22 mouse cellular contexts compared by ENCODE assay signal in the genomic region with DNA sequence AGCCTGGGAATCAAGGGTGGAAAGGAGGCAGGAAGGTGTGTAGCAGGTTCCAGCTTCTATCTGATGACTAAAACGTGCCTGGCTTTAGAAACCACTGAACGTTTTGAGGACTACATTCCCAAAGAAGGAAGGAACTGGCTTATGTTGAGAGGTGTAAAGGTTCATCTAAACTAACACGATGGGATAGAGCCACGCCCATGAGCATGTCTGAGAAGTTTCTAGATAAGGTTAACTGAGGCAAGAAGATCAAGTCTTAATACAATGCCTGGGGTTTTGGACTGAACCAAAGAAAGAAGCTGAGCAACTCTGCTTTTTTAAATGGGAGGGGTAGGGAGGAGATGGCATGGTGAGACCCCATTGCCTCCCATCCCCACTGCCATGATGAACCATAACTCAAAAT.
DNase-seq lines count a peak whose midpoint lies in the region; ATAC-seq lines count a peak whose summit lies in the region.
"Had no signal": no experiment of that assay in that cellular context is flagged by ENCODE, and none has a peak within 500 bp of the region (broad histone marks: within the 10 kb centered on the region; RNA-seq: fewer than 3 reads in every experiment).

No protein-coding gene starts in this region.

- H3K27ac ChIP-seq in midbrain, embryonic 10.5 days (replicated peaks), result no peak overlapping the region
- no peak overlapping the region for H3K27ac ChIP-seq in midbrain, embryonic 16.5 days (ENCODE audit: low read length)
- H3K27ac ChIP-seq in liver, embryonic 11.5 days (ENCODE audit: low read depth, low read length), result no peak overlapping the region
- peak overlapping the region; percentile 63; the same call in 1 of the 2 replicates for H3K27ac ChIP-seq in liver, embryonic 15.5 days (replicated peaks)
- H3K27ac ChIP-seq: embryonic facial prominence, embryonic 10.5 days; forebrain, embryonic 15.5 days; heart, embryonic 10.5 days; hindbrain, embryonic 12.5 days had no signal

- H3K4me1 ChIP-seq in midbrain, embryonic 10.5 days, result 0 out of 2 replicates have a peak, but pooled peaks cover 3% of the 10 kb centered on the region
- H3K4me1 ChIP-seq in midbrain, embryonic 16.5 days (ENCODE audit: control insufficient read depth, insufficient read depth, low read length), result no peaks in the 10 kb centered on the region; the same call in 1 of the 2 replicates
- peaks cover 6% of the 10 kb centered on the region for H3K4me1 ChIP-seq in liver, embryonic 11.5 days (replicated peaks; ENCODE audit: control insufficient read depth, insufficient read depth, low read length)
- peaks cover 23% of the 10 kb centered on the region for H3K4me1 ChIP-seq in liver, embryonic 15.5 days (replicated peaks)
- H3K4me1 ChIP-seq: embryonic facial prominence, embryonic 10.5 days; heart, embryonic 10.5 days; hindbrain, embryonic 12.5 days had no signal

- peaks cover 73% of the 10 kb centered on the region for H3K36me3 ChIP-seq in midbrain, embryonic 10.5 days
- peaks cover 7% of the 10 kb centered on the region; the same call in 1 of the 2 replicates for H3K36me3 ChIP-seq in midbrain, embryonic 16.5 days (ENCODE audit: control insufficient read depth, insufficient read depth, low read length)
- no peaks in the 10 kb centered on the region; the same call in 1 of the 2 replicates for H3K36me3 ChIP-seq in liver, embryonic 11.5 days (ENCODE audit: control insufficient read depth, insufficient read depth, low read length)
- peaks cover 31% of the 10 kb centered on the region for H3K36me3 ChIP-seq in liver, embryonic 15.5 days (replicated peaks)

- no peak overlapping the region for H3K4me2 ChIP-seq in midbrain, embryonic 16.5 days (ENCODE audit: low read length)
- peak overlapping the region; percentile 12; the same call in 1 of the 2 replicates for H3K4me2 ChIP-seq in liver, embryonic 11.5 days
- peak overlapping the region; percentile 27; the same call in 1 of the 2 replicates for H3K4me2 ChIP-seq in liver, embryonic 15.5 days
- H3K4me2 ChIP-seq: forebrain, embryonic 15.5 days; hindbrain, embryonic 12.5 days had no signal

- ATAC-seq in midbrain, embryonic 16.5 days, result no peak
- peak; percentile 64; the same call in 1 of the 2 replicates for ATAC-seq in liver, embryonic 11.5 days (replicated peaks; ENCODE audit: low FRiP score)
- peak; percentile 54; the same call in 1 of the 2 replicates for ATAC-seq in liver, embryonic 15.5 days (ENCODE audit: insufficient read depth)
- ATAC-seq: forebrain, embryonic 15.5 days; hindbrain, embryonic 16.5 days had no signal

- H3K4me3 ChIP-seq in midbrain, embryonic 10.5 days, result no peak overlapping the region
- no peak overlapping the region for H3K4me3 ChIP-seq in midbrain, embryonic 16.5 days (ENCODE audit: low read depth, low read length)
- no peak overlapping the region for H3K4me3 ChIP-seq in liver, embryonic 11.5 days (ENCODE audit: low read depth, low read length)
- no peak overlapping the region for H3K4me3 ChIP-seq in liver, embryonic 15.5 days (replicated peaks)
- H3K4me3 ChIP-seq: embryonic facial prominence, embryonic 10.5 days; erythroblast, embryonic 14.5 days; forebrain, embryonic 15.5 days; heart, embryonic 10.5 days; hindbrain, embryonic 12.5 days had no signal

- no peaks in the 10 kb centered on the region for H3K27me3 ChIP-seq in midbrain, embryonic 10.5 days (ENCODE audit: low read depth, poor library complexity, severe bottlenecking)
- H3K27me3 ChIP-seq in midbrain, embryonic 16.5 days (ENCODE audit: control insufficient read depth, insufficient read depth, low read depth, low read length), result no peaks in the 10 kb centered on the region
- no peaks in the 10 kb centered on the region for H3K27me3 ChIP-seq in liver, embryonic 11.5 days (replicated peaks; ENCODE audit: control insufficient read depth, insufficient read depth, low read length)
- no peaks in the 10 kb centered on the region for H3K27me3 ChIP-seq in liver, embryonic 15.5 days
- H3K27me3 ChIP-seq: CH12.LX; forebrain, embryonic 15.5 days; hindbrain, embryonic 12.5 days had no signal

- DNase-seq in midbrain, embryonic 10.5 days (ENCODE audit: low spot score), result peak; percentile 1
- no peak for DNase-seq in liver, embryonic 11.5 days (ENCODE audit: low spot score)
- DNase-seq in right cerebral cortex, adult 2 months (ENCODE audit: low spot score in 2 of 2), result no peak
- DNase-seq in B cell, adult 2 months, result no peak
- no peak for DNase-seq in cerebellum, adult 8-10 months
- DNase-seq in spleen, postnatal 4 days (ENCODE audit: low spot score in 2 of 2), result no peak
- DNase-seq: adrenal gland, adult 2 months; cerebellum, adult 18-20 months; cerebellum, postnatal 10 days; gastrocnemius, postnatal 36 days; heart, adult 11 months; heart, postnatal 10 days; heart, postnatal 4 days had no signal

- WGBS in midbrain, embryonic 10.5 days, result 91% methylated on average over 4 of the region's 4 CpGs
- 91% methylated on average over 4 of the region's 4 CpGs for WGBS in midbrain, embryonic 16.5 days
- 42% methylated on average over 4 of the region's 4 CpGs for WGBS in liver, embryonic 11.5 days
- 27% methylated on average over 4 of the region's 4 CpGs for WGBS in liver, embryonic 15.5 days (ENCODE audit: insufficient replicate concordance)

- H3K9ac ChIP-seq in midbrain, embryonic 16.5 days (ENCODE audit: low read depth, low read length), result no peak overlapping the region
- peak overlapping the region; percentile 2; the same call in 1 of the 2 replicates for H3K9ac ChIP-seq in liver, embryonic 11.5 days (ENCODE audit: low read depth, low read length)
- H3K9ac ChIP-seq in liver, embryonic 15.5 days, result 0 out of 2 replicates have a peak overlapping the region, but pooled peaks have one; percentile 29
- H3K9ac ChIP-seq: forebrain, embryonic 15.5 days; hindbrain, embryonic 12.5 days had no signal

- H3K9me3 ChIP-seq in midbrain, embryonic 10.5 days (replicated peaks), result no peaks in the 10 kb centered on the region
- H3K9me3 ChIP-seq in midbrain, embryonic 16.5 days (replicated peaks; ENCODE audit: control insufficient read depth, low read length, poor library complexity, severe bottlenecking), result no peaks in the 10 kb centered on the region
- no peaks in the 10 kb centered on the region for H3K9me3 ChIP-seq in liver, embryonic 11.5 days (ENCODE audit: control insufficient read depth, low read length)
- no peaks in the 10 kb centered on the region for H3K9me3 ChIP-seq in liver, embryonic 15.5 days (replicated peaks)
- H3K9me3 ChIP-seq: embryonic facial prominence, embryonic 10.5 days; forebrain, embryonic 15.5 days; heart, embryonic 10.5 days; hindbrain, embryonic 12.5 days had no signal
